Mouse (Mus musculus): ENCODE results near the gene Gtf3c1.

The Gtf3c1 gene

GRCm38 (mm10) chr7:125702791-125703190 is 4.8 kb downstream of the Gtf3c1 start:
- DNase-seq = no peak

GRCm38 (mm10) chr7:125694056-125694455 is 13.5 kb downstream of the Gtf3c1 start:
- no peak for DNase-seq

- DNase-seq = no peak
Measured at GRCm38 (mm10) chr7:125690516-125690915, 17.1 kb downstream of the Gtf3c1 start.

DNA sequence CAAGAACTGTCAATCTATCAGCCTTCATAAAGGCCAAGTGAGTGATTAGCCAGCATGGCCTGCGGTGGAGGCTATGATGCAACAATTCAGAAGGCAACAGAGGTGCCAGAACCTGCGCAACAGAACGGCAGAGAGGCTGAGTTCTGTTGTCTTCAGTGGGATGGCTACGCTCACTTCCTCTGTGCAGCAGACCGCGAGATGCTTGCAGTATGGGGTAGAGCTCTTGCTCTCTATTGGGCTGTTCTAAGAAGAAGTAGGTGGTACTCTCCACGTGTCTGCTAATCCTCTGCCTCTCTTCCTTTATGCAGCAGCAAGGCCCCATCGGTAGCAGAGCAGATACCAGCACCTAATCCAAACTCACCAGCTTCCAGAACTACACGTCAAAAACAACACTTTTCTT is 27.6 kb downstream of the Gtf3c1 start:
- no peak for DNase-seq

DNA sequence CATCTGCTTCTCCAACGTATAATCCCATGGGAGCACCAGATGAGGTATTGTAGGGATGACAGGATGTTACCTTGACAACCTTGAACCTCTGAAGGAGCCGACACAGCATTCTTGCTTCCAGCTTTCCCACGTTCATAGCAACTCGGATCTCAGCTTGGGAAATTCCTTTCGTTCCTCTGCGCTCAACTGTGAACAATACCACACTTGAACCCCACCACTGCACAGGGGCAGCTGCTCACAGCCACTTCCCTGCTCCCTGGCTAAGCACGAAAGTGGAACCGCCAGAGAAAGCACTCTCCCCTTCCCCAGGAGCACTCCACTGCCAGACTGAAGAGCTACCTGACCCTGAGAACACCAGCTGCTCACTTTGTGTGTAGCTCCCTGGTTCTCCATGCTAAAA is 28.8 kb downstream of the Gtf3c1 start:
- DNase-seq = no peak

- DNase-seq = peak; percentile 54
Measured at GRCm38 (mm10) chr7:125674916-125675315, 32.7 kb downstream of the Gtf3c1 start.

- DNase-seq = no peak
Measured at GRCm38 (mm10) chr7:125671396-125671795, 36.2 kb downstream of the Gtf3c1 start.

GRCm38 (mm10) chr7:125670865-125671264 is 36.7 kb downstream of the Gtf3c1 start:
- DNase-seq = no peak

GRCm38 (mm10) chr7:125663654-125664053 is 43.9 kb downstream of the Gtf3c1 start:
- DNase-seq = no peak

GRCm38 (mm10) chr7:125657511-125657910 is 50.1 kb downstream of the Gtf3c1 start:
- DNase-seq = no peak

DNA sequence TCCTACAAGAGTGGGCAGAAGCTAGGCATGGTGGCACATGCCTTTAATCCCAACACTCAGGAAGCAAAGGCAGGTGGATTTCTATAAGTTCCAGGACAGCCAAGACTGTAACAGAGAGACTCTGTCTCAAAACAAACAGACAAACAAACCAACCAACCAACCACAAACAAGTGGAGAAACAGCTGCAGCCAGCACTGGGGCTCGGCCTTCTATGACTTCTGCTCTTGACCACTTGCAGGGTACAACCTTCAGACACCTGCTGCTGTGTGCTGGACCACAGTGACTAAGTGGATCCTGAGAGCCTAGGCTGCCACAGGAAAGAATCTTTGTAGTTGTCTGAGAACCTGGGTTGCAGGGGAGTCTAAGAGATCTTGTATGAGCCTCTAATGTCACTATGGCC is 58.6 kb downstream of the Gtf3c1 start:
- no peak for DNase-seq

DNA sequence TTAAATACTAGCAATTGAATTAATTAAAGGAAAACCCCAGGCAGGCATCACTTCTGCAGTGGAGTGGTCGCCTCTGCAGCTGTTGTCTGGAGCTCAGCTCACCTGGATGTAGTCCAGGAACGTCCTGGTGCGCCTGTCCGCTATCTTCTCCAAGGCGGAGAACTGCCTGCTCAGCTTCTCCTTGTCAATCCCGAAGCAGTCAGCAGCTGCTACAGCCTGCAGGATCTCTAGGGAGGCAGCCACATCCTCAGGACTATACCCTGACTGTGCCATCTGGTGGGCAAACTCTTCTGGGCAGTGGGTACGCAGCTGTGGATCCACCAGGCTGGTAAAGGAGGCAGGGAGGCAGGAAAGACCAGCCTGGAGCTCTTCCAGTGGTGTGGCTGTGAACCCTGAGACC is 62.2 kb downstream of the Gtf3c1 start:
- no peak for DNase-seq

- DNase-seq = peak; percentile 43
Measured at GRCm38 (mm10) chr7:125643880-125644279, 63.7 kb downstream of the Gtf3c1 start.

DNA sequence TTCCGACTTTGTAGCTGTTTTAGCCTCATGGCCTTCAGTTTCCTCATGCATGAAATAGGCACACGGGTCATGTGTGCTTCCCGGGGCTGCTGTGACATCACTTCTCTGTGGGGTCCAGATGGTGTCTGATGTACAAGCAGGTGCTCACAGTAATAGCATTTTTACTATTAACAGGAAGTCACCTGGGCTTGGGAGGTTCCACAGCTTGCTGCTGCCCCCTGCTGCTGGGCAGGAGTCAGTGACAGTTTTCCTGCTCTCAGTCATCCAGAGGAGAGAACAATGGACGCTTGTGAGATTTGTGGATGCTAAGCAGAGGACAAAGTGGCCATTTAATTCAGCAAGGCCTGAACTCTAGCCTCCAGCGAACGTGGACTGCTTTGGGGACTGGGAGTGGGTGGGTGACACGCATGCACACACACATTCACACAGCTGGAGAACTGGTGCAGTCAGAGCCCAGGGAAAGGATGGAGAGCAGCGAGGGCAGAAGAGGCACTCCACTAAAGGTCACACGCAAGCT is 68.7 kb downstream of the Gtf3c1 start:
- peak; percentile 71 for DNase-seq

DNA sequence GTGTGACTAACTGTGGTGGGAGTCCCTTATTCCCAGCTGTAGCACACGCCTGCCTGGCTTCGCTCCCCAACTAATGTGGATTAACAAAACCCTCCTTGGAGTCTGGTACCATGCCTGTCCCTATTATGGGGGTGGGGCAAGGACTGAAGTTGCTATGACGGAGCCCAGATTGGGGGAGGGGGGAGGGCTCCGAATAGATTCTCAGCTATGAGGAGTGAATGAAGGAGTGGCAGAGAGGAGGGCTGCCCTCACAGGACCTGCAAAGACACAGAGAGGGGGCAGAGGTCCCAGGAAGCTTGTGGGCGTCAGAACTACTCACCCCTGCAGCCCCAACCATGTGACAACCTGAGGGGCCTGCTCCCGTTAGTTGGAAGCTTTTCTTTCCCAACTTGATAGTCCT is 69.2 kb downstream of the Gtf3c1 start:
- DNase-seq = no peak

DNA sequence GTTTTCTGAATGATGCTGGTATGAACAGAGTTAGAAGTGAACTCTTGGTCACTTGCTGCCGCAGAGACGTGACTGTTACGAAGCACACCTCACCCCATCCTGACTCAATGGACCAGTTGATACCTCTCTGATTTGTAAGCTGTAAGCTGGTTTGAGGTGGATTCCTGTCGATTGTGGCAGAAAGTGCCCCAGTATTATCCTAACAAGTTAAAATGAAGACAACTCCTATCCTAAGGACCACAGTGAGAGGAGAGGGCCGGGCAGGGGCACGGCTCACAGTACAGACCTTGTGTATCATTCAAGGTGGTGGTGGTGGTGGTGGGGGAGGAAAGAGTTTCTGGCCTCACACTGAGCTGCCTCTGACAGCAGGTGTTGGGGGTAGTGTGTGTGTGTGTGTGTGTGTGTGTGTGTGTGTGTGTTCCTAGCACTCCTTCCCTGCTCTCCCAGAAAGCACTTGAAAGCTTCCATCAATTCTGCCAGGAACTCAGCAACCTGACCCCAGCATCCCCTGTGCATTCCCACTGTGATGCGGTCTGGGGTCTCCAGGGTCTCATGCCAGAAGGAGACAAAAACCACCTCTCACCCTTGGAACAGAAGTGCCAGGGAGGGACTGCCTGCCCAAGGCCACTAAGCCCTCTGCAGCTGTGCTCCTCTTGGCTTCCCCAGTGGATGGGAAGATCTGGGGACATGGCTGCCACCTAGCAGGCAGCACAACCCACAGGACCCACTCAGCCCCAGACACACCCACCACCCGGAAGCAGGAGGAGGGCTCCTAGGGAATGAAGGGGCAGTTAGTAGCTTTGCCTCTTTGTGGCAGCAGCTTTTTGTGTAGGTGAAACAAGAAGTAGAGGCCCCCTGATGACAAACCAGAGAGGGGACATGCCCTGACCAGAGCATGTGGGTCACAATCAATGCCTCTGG is 70.1 kb downstream of the Gtf3c1 start:
- no peak for DNase-seq

DNA sequence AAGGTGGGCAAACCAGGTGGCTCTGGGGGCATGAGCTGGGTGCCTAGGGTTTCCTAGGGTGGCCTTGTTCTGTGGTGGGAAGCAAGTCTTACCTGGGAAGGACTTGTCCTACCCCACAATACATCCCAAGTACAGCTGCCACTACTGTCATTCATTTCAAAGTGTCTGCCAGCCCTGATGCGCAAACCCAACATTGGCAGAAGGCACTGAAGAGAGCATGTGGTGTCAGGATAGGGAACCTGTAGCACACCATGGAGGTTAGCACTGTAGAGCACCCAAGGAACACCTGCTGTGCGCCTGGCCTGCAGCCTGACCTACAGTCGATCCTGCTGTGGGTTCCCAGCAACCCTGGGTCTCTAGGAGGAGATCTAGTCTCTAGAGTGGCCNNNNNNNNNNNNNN is 76.6 kb downstream of the Gtf3c1 start:
- no peak for DNase-seq

DNA sequence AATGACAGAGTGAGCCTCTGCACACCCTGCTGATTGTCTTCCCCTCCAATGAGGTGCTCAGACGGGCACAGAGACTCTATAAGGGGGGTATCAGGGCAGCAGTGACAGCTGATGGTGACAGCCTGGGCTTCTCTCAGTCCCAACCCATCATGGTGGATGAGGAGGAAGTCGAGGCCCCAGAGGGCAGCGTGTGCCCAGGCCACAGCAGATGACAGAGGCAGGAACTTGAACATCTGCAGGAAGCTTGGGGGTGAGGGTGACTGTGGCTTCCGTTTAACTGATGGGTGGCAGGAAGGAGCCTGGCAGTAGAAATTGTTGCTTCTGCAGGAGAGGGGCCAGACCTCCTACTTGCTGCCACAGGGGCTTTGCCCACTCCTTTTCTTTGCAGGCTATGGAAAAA is 77.3 kb downstream of the Gtf3c1 start:
- DNase-seq = peak; percentile 38

DNA sequence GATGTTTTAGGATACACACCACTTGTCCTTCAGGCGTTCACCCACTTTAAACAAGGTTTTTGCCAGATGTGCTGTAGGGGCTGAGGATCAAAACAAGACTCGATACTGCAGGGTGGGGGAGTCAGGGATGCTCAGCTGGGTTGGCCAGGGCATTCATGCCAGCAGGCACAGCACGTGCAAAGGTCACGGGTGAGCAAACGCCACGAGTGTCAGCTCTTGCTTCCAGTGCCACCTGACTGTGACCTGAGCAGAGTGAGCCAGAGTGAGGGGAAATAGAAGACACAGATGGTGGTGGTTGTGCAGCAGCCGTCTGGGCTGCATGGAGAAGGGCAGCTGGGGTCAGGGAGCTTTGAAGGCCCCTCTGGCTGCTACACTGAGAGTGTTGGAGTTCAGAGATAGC is 81.8 kb downstream of the Gtf3c1 start:
- DNase-seq = no peak

DNA sequence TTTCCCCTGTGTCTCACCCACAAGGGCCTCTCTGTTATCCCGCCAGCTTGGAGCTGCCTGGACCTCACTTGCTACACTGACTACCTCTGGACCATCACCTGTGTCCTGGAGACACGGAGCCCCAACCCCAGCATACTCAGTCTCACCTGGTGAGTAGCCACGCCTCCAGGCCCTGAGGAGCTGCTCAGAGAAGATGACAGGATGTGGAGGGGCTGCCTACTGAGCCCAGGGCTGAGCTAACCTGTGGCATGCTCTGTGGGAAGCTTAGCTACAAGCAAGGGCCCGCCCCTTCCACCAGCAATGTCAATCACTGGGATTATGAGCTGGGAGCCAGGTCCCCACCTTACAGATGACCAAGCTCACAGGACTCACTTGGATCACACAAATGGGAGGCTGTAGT is 82.4 kb downstream of the Gtf3c1 start:
- no peak for DNase-seq

- DNase-seq = peak; percentile 43
Measured at GRCm38 (mm10) chr7:125622741-125623685, 84.6 kb downstream of the Gtf3c1 start.

GRCm38 (mm10) chr7:125620077-125620476 is 87.5 kb downstream of the Gtf3c1 start:
- DNase-seq = no peak

- no peak for DNase-seq
Measured at GRCm38 (mm10) chr7:125618016-125618415, 89.6 kb downstream of the Gtf3c1 start.
